Mouse (Mus musculus): ENCODE results near the gene Qprt.

DNA sequence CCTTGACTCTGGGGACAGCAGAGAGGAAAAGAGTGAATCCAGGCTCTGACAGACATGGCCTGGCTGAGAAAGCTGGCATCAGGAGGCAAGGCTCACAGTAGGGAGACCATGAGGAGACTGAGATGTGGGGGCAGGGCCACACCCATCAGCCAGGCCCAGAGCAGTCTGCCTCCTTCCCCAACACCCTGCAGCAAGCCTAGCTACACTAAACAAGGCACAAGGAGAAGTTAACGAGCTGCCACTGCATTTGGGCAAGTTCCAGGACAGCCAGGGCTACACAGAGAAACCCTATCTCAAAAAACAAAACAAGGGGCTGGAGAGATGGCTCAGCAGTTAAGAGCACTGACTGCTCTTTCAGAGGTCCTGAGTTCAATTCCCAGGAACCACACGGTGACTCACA lies 20.2 kb upstream of the Qprt start:
- TF ChIP-seq CTCF (conservative IDR thresholded peaks at IDR 0.05; ENCODE audit: low read length) (no peak), NANOG (IDR thresholded peaks at IDR 0.05; ENCODE audit: borderline replicate concordance, low read length) (no peak)
